Mouse (Mus musculus): ENCODE measurements around the gene Elavl4.

DNA sequence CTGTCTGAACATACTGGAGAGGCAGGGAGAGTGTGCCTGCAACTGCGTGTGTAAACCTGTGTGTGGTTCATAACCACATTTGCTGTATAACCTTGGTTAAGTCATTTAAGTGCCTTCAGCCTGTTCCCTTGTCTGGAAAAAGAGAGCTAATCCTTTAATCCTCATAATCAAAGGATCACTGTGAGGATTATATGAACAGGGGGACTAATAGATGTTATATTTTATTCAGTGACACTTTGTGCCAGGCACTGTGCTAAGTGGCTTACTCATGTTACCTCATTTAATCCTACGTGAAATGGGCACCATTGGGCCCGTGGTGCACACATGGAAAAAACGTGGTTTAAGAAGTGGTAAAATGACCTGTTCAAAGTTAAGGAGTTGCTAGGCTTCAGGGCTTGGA, 119.9 kb downstream of the Elavl4 start:
- TF ChIP-seq CTCF (IDR thresholded peaks at IDR 0.05): no peak
- TF ChIP-seq POLR2A (IDR thresholded peaks at IDR 0.05; ENCODE audit: insufficient read depth, low read depth, low read length): no peak
- no peak for TF ChIP-seq EP300 (IDR thresholded peaks at IDR 0.05; ENCODE audit: insufficient read depth, low read depth, low read length)
